Mouse (Mus musculus) olfactory bulb, adult 2 months (tissue): ENCODE measurements at regions not wholly inside any gene's neighbourhood (a gene's known extent, or its start where the extent isn't known, plus 50 kb on each side); places are given as distances from the start of the nearest gene placed in this dataset.

ENCODE experiments used
- CTCF ChIP-seq: fragments of 200-500 bp; IDR thresholded peaks from 2 replicates; pipeline ENCODE4 v1.5.1; 2012; ENCODE audit warnings: low read depth, mild to moderate bottlenecking, low read length, moderate library complexity; ENCODE audit not compliant: insufficient read depth
- POLR2A ChIP-seq: fragments of 200-500 bp; IDR thresholded peaks from 2 replicates; pipeline ENCODE4 v1.6.1; 2012; ENCODE audit warnings: mild to moderate bottlenecking, low read depth, low read length, moderate library complexity; ENCODE audit not compliant: insufficient read depth

GRCm38 (mm10) chr13:60440586-60440985 is 161.2 kb upstream of the Dapk1 start:
- TF ChIP-seq CTCF: no peak
- TF ChIP-seq POLR2A: no peak
